Mouse (Mus musculus) liver, embryonic 11.5 days (tissue): Measurements from ENCODE around the gene Cebpz. TPM values are rescaled to one million over a fixed set of nuclear protein-coding genes. Genes with fewer than 3 reads are reported as not detected.

Source experiments
- ATAC-seq: fragments of 200-750 bp; cut with Nextera tagmentation; replicated peaks from 2 replicates; pipeline ENCODE4 v1.8.0; 2017; ENCODE audit warnings: moderate number of reproducible peaks, mild to moderate bottlenecking, moderate TSS enrichment, moderate library complexity; ENCODE audit not compliant: low FRiP score
- DNase-seq: peaks from one replicate; pipeline ENCODE4 v3.0.0-alpha.2; 2017; ENCODE audit warnings: low spot score
- H3K27ac ChIP-seq: fragments of 300-500 bp; sonication (generic); 2 replicates; pipeline ENCODE4 v1.5.1; 2014; ENCODE audit warnings: mild to moderate bottlenecking, low read depth, low read length, control low read depth
- H3K27me3 ChIP-seq: fragments of 300-500 bp; sonication (generic); replicated peaks from 2 replicates; pipeline ENCODE4 v1.6.1; 2014; ENCODE audit warnings: low read length, mixed read lengths; ENCODE audit not compliant: control insufficient read depth, insufficient read depth
- H3K36me3 ChIP-seq: fragments of 300-500 bp; sonication (generic); 2 replicates; pipeline ENCODE4 v1.6.1; 2014; ENCODE audit warnings: mild to moderate bottlenecking, low read length, moderate library complexity, mixed read lengths; ENCODE audit not compliant: control insufficient read depth, insufficient read depth
- H3K4me1 ChIP-seq: fragments of 300-500 bp; sonication (generic); replicated peaks from 2 replicates; pipeline ENCODE4 v1.6.1; 2014; ENCODE audit warnings: low read length, mixed read lengths; ENCODE audit not compliant: control insufficient read depth, insufficient read depth
- H3K4me2 ChIP-seq: fragments of 300-500 bp; sonication (generic); 2 replicates; pipeline ENCODE4 v1.6.1; 2014; ENCODE audit warnings: mild to moderate bottlenecking, control low read depth, moderate library complexity
- H3K4me3 ChIP-seq: fragments of 300-500 bp; sonication (generic); 2 replicates; pipeline ENCODE4 v1.5.1; 2014; ENCODE audit warnings: low read depth, low read length, control low read depth
- H3K9ac ChIP-seq: fragments of 300-500 bp; sonication (generic); 2 replicates; pipeline ENCODE4 v1.6.1; 2014; ENCODE audit warnings: low read depth, low read length, control low read depth
- H3K9me3 ChIP-seq: fragments of 300-500 bp; sonication (generic); 2 replicates; pipeline ENCODE4 v1.6.1; 2016; ENCODE audit warnings: low read length, inconsistent platforms, mixed read lengths; ENCODE audit not compliant: control insufficient read depth
- WGBS: fragments of 180-500 bp; shearing (Covaris S2); extraction: QIAGEN DNeasy Blood & Tissue Kit; methylation state at CpG from one replicate; pipeline ENCODE4 v1.1.7; 2014; 5-methylcytosine and 5-hydroxymethylcytosine counted together
- polyA plus RNA-seq: library from polyadenylated mRNA; unstranded; fragments of >200 nt; fragmentation: Nextera tagmentation; extraction: Ambion mirVana; gene quantifications from 2 replicates; pipeline ENCODE4 v1.2.1, GENCODE M21; 2014

Cebpz gene
- polyA plus RNA-seq, result 73.8 and 74.0 TPM in 2 replicates

DNA sequence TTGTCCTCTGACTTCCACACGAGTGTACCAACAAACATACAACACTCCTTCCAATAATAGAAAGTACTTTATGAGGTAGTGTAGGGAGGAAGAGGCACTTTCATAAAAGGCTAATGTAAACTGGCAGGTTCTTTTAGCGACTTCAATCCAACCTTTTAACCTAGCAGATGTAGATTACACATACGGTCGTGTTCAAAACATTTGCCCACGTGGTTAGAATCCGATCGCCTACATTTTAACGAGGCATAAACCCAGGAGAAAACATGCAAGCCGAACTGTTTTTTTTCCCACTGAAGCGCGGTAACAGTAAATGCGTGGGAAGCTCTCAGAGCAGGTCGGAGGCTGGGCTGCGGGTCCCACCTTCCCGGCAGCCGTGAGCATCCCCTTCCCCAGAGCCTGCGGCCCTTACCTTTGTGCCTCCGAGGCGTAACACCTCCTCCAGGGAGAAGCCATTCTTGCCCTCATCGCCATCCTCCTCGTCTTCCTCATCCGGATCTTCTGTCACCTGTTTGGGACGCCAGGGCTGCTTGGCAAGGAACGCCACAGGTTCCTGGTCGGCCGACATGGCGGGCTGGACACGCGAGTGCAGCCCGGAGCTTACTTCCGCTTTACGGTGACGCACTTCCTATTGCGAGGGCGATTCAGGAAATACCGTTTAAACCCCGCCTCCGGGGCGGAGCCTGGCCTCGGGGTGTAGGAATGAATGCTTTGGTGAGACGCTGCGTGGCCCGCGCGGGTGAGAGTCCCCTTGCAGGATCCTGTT, at the start of gene Cebpz, which contains the start of gene Ndufaf7:
Cebpz (minus strand) TSS at position 601 of the 763 bp plus-strand sequence.
Ndufaf7 (plus strand) TSS at position 671 of the 763 bp plus-strand sequence.
- peak within 1 kb of the TSS; percentile 13; the same call in 1 of the 2 replicates for H3K27ac ChIP-seq
- ATAC-seq, result peak; percentile 99
- H3K4me1 ChIP-seq, result peaks cover 12% of the 10 kb centered on the region
- H3K4me2 ChIP-seq, result peak within 1 kb of the TSS; percentile 93
- peaks cover 34% of the 10 kb centered on the region for H3K36me3 ChIP-seq
- peak; percentile 96 for DNase-seq
- whole genome bisulfite sequencing, result under 1% methylated on average over 45 of the region's 45 CpGs
- H3K9me3 ChIP-seq, result no peaks in the 10 kb centered on the region
- H3K4me3 ChIP-seq, result peak within 1 kb of the TSS; percentile 90
- peak within 1 kb of the TSS; percentile 82 for H3K9ac ChIP-seq
- no peaks in the 10 kb centered on the region for H3K27me3 ChIP-seq

DNA sequence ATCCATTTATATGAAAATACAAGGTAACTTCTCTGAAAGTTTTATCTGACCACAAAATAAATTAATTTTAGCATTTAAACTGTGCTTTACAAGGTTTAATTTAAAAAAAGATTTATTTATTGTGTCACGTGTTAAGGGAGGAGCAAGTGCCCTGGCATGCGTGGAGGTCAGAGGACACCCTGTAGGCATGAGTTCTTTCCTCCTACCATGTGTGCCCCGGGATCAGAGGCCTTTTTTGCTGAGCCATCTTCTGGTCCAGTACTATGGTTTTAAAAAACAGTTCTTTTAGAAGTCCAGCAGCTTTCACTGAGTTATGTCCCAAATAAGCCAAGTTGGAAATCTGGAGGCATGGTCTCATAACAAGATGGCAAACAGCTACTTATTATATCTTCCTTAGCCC, 46.9 kb upstream of the Cebpz start:
- 87% methylated on average over 3 of the region's 3 CpGs for WGBS
- no peak overlapping the region for H3K4me3 ChIP-seq
- ATAC-seq (no peak), DNase-seq (no peak)
- no peaks in the 10 kb centered on the region for H3K4me1 ChIP-seq
- H3K27ac ChIP-seq, result no peak overlapping the region
- no peak overlapping the region for H3K4me2 ChIP-seq
- H3K36me3 ChIP-seq, result peaks cover 2% of the 10 kb centered on the region; the same call in 1 of the 2 replicates
- no peaks in the 10 kb centered on the region for H3K9me3 ChIP-seq
- H3K9ac ChIP-seq, result no peak overlapping the region
- no peaks in the 10 kb centered on the region for H3K27me3 ChIP-seq

DNA sequence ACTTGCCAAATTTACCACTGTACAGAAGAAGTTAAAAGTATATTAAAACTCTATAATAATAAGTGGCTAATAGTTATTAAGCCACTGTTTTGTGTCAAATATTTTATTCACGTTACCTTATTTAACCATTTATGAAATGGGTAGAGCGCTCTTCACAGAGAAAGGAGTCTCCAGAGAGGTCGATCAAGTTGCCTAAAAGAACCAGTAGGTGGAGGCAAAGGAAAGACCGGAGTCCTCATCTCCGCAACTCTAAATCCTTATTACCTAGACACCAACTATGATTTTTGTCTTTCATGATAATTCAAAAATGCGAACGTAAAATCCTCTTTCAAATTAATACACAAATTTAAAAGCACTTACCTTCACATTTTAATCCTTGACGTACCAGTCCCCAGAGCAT, 46.3 kb upstream of the Cebpz start:
- H3K9ac ChIP-seq, result no peak overlapping the region
- DNase-seq, result no peak
- 94% methylated on average over 8 of the region's 8 CpGs for WGBS
- no peak overlapping the region for H3K4me2 ChIP-seq
- no peak overlapping the region for H3K27ac ChIP-seq
- peaks cover 2% of the 10 kb centered on the region; the same call in 1 of the 2 replicates for H3K36me3 ChIP-seq
- H3K27me3 ChIP-seq, result no peaks in the 10 kb centered on the region
- no peak overlapping the region for H3K4me3 ChIP-seq
- H3K4me1 ChIP-seq, result no peaks in the 10 kb centered on the region
- H3K9me3 ChIP-seq, result no peaks in the 10 kb centered on the region
- no peak for ATAC-seq

DNA sequence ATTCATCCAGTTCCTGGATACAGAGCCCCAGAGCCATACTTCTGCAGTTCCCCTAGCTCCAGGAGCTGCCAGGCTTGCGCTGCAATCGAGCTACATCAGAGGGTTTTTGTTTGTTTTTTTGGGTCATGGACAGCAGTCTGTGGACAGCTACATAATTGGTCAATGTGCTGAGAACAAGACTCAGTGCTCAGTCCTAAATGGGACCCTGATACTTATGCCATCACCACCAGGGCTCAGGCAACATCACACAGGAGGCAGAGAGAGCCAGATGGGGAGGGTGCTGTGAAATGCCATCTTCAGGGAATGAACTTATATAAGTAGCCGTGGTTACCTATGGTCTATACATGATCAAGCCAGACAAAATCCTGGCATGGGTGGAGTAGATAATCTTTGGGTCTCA, 31.6 kb upstream of the Cebpz start:
- Histone ChIP-seq H3K4me2 (no peak overlapping the region), H3K9me3 (no peaks in the 10 kb centered on the region), H3K4me1 (no peaks in the 10 kb centered on the region), H3K9ac (no peak overlapping the region), H3K27ac (no peak overlapping the region), H3K36me3 (peaks cover 5% of the 10 kb centered on the region; the same call in 1 of the 2 replicates), H3K4me3 (no peak overlapping the region), H3K27me3 (no peaks in the 10 kb centered on the region)
- 77% methylated on average over 3 of the region's 3 CpGs for WGBS
- DNase-seq, result no peak
- no peak for ATAC-seq

DNA sequence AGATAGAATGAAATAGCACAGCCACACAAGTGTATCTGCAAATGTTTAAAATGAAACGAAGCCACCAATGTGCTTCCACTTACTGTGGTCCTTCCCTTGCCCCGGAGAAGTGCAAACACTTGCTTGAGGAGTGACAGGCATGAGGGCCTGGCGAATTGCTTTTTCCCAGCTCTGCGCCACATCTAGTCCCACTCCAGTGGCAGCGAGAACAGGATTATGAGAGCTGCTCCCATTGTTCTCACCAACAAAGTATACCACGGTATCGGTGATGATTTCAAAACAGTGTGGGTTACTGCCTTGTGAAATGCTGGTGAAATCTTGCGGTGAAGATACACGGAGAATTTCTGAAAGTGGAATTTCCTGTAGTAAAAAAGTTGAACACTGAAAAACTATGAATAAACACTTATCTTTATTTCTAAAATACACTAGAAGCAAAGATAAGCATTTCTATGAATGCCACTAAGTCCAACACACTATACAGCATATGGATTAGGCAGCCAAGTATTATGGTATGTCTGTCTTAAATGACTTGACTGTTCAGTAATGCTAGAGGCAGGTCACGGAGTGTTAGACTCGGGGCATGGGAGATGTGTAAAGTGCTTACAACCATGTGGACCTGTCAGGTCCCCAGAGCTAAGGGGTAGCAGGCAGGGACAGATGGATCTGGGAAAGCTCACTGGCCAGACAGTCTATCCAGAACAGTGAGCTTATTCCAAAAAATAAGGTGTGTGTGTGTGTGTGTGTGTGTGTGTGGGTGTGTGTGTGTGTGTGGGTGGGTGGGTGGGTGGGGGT, 29.4 kb upstream of the Cebpz start:
- Histone ChIP-seq H3K36me3 (peaks cover 8% of the 10 kb centered on the region; the same call in 1 of the 2 replicates), H3K4me2 (no peak overlapping the region), H3K9ac (no peak overlapping the region), H3K27ac (no peak overlapping the region), H3K27me3 (no peaks in the 10 kb centered on the region), H3K9me3 (no peaks in the 10 kb centered on the region), H3K4me1 (no peaks in the 10 kb centered on the region), H3K4me3 (no peak overlapping the region)
- WGBS, result 89% methylated on average over 11 of the region's 11 CpGs
- DNase-seq, result no peak
- no peak for ATAC-seq

DNA sequence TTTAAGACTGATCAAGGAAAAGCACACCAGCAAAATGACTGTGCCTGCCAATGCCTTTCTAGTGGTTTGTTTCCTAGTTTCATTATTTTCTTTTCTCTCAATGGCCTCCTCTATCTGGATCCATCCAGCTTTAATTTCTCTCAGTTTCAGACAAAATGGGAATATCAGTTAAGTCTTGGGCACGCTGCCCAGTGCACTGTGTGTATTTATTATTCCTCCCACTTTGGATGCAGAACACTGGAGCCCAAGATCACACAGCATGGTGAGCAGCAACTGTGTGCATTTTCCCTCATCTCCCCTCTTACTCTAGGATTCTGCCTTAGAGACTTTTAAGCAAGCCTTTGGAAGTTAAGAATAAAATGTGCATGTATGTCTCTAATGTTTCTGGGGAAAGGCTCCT, 27.5 kb upstream of the Cebpz start:
- WGBS, result 78% methylated on average over 1 of the region's 1 CpGs
- H3K4me1 ChIP-seq, result no peaks in the 10 kb centered on the region
- H3K4me3 ChIP-seq, result no peak overlapping the region
- no peak for DNase-seq
- no peak overlapping the region for H3K4me2 ChIP-seq
- H3K36me3 ChIP-seq, result peaks cover 9% of the 10 kb centered on the region; the same call in 1 of the 2 replicates
- H3K9ac ChIP-seq, result no peak overlapping the region
- ATAC-seq, result no peak
- H3K9me3 ChIP-seq, result no peaks in the 10 kb centered on the region
- H3K27me3 ChIP-seq, result no peaks in the 10 kb centered on the region
- H3K27ac ChIP-seq, result no peak overlapping the region

DNA sequence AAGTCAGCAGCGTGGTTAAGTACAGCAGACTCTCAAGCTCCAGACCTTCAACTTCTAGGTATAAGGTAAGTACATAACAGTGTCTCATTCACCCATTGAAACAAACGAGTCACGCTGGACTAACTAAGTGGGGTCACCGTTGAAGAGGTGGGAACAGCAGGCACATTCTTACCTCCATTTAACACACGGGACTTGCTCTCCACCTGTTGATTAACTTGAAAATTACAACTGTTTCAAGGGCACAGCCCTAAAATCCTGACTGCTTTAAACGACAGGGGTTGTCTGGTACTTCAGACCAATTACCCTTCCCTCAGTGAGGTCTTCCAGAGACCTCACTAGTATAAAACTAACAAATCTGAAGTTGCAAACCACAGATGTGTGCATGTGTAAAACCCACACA, 22.6 kb upstream of the Cebpz start:
- H3K4me2 ChIP-seq, result no peak overlapping the region
- no peaks in the 10 kb centered on the region for H3K9me3 ChIP-seq
- no peak overlapping the region for H3K27ac ChIP-seq
- no peak overlapping the region for H3K4me3 ChIP-seq
- H3K27me3 ChIP-seq, result no peaks in the 10 kb centered on the region
- no peaks in the 10 kb centered on the region for H3K4me1 ChIP-seq
- DNase-seq (no peak), ATAC-seq (no peak)
- peaks cover 12% of the 10 kb centered on the region; the same call in 1 of the 2 replicates for H3K36me3 ChIP-seq
- H3K9ac ChIP-seq, result no peak overlapping the region
- WGBS, result 81% methylated on average over 6 of the region's 6 CpGs

DNA sequence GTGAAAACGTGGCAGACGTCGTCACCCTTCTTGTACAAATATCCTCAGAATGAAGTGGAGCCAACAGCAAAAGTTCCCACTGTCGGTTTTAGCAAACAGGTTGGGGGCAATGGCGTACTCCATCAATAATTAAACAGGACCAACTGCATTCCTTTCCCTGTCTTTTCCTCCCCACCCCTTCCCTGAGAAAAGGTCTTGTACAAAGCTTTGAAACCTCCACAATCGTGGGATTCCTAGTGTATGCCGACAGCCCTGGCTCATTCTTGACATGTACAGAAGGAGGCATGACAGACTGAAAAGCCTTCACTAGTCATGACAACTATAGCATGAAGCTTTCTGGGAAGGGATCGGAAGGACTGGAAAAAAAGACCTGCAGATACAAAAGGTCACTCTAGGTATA, 16.4 kb upstream of the Cebpz start:
- WGBS, result 81% methylated on average over 8 of the region's 8 CpGs
- H3K9ac ChIP-seq, result no peak overlapping the region
- no peaks in the 10 kb centered on the region for H3K27me3 ChIP-seq
- peaks cover 10% of the 10 kb centered on the region; the same call in 1 of the 2 replicates for H3K36me3 ChIP-seq
- no peaks in the 10 kb centered on the region for H3K4me1 ChIP-seq
- DNase-seq, result no peak
- H3K27ac ChIP-seq, result no peak overlapping the region
- no peaks in the 10 kb centered on the region for H3K9me3 ChIP-seq
- no peak for ATAC-seq
- H3K4me3 ChIP-seq, result no peak overlapping the region
- H3K4me2 ChIP-seq, result no peak overlapping the region
